Mouse (Mus musculus): ENCODE measurements around the gene Tmem62. TPM values are rescaled to one million over a fixed set of nuclear protein-coding genes. Genes with fewer than 3 reads are reported as not detected.
"Not testable (repeated sequence)": the region's sequence is repeated elsewhere in the genome, so short reads cannot be mapped to it uniquely, and the experiment has no call there.

Tmem62 gene
- 10 to 100 TPM; 18.3 to 27.4 TPM for total RNA-seq (2021)
- long read RNA-seq, experiment 1, transcript Tmem62-201 (14 exons, 2,921 nt) = major isoform, 22 of 33 reads
- long read RNA-seq, experiment 1, partial matches to known transcripts = 4 of 33 reads
- long read RNA-seq, experiment 1, other reads (novel, unspliced or antisense) = 6 of 33 reads
- long read RNA-seq, experiment 2, transcript Tmem62-201 (14 exons, 2,921 nt) = major isoform, 18 of 24 reads
- long read RNA-seq, experiment 2, partial matches to known transcripts = 0 of 24 reads
- long read RNA-seq, experiment 2, other reads (novel, unspliced or antisense) = 3 of 24 reads

DNA sequence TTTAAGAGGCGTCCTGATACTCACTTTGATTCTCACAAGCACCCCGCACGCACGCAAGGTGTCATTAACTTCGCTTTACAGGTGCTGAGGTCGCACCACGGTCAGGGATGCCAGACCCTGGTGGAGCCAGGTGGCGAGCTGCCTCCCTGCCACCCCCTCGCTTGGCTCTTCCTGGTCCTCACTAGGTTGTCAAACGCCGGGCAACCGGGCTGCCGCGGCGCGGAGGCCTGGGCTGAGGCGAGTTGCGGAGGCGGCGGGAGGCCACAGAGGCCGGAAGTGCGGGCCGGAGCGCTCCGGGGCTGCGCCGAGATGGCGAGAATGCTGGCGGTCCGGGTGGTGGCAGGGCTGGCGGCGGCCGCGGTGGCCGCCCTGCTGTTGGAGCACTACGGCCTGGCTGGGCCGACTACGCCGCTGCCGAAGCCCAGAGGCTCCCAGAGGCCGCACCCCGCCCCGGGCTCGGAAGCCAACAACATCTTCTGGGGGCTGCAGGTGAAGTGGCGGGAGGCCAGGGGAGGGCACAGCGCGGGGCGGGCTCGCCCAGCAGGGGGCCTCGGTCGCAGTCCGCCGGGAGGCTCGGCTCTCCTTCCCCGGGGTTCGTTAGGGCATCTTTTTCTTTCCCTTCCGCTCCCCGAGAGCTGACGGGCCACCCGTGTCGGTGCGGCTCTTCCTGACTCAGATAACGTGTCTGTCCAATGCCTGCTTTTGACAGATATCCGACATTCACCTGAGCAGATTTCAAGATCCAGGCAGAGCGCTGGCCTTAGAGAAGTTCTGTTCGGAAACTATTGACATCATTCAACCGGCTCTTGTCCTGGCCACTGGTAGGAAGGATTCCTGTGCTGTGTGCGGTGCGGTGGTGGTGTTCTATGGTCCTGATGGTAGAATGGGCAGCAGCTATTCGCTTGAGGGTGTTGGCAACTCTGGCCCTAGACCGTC is at the start of gene Tmem62:
Gene Tmem62, plus strand, starts transcription at position 28 of the 936 bp plus-strand sequence.
- peak; percentile 36 to 63 for DNase-seq (ENCODE audit: low spot score in 2 of 2)

GRCm38 (mm10) chr2:120933038-120933437 is 43.8 kb upstream of the Tmem62 start:
- no peak for DNase-seq (ENCODE audit: low spot score in 2 of 2)

DNA sequence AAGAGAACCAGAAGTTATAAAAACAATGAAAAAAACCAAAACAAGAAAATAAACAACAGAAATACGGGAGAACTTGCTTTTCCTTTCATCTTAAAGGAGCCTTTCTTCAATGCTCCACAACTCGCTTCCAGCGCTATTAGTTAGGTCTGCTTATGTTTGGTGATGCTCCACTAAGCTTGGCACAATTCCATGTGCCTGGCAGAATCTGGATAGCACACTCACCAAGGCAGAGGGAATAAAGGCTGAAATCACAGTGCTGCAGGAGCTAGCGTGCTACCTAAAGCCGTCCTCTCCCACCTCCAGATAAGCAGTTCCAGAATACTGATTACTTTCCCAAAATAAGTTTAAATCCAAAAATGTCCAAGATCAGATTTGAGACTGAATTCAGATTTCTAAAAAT is 25.6 kb upstream of the Tmem62 start:
- DNase-seq (ENCODE audit: low spot score in 2 of 2) = peak in 1 of 2 experiments; percentile 26

GRCm38 (mm10) chr2:120952176-120952938 is 24.5 kb upstream of the Tmem62 start:
- DNase-seq (ENCODE audit: low spot score in 2 of 2) = no peak

- no peak for DNase-seq (ENCODE audit: low spot score in 2 of 2)
Observed at GRCm38 (mm10) chr2:120959363-120959762, 17.5 kb upstream of the Tmem62 start.

DNA sequence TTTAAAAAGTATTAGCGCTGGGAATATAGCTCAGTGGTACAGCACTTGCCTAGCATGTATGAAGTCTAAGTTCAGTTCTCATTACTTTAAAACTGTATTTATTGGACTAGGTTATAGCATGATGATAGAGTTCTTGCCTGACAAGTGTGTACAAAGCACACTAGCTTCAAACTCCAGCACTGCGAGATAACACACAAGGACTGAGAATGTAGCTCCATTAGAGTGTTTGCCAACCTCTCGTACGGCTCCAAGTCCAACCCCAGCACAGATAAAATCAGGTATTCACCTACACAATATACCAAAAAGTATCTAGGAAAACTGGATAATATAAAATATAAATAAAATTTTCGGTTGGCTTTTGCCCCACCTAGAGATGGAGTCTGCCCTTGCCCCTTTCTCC is 17.0 kb upstream of the Tmem62 start:
- DNase-seq (ENCODE audit: low spot score in 2 of 2) = no peak

GRCm38 (mm10) chr2:120960261-120960660 is 16.6 kb upstream of the Tmem62 start:
- no peak for DNase-seq (ENCODE audit: low spot score in 2 of 2)

DNA sequence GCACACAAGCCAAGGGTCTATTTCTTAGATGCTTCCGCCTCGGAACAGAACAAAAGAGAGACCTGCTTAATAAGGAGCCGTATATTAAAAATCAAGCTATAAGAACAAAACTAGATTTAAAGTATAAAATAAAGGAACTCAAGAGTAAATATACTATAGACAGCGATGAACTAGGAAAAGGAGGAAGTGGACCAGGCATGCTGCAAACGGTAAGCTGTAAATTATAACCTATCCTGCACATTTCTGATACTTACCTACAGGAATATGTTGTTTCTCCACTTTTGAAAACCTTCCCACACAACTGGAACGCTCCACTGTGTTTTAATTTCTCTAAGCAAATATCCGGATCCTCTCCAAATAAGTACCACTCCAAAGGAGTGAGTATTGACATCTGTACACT is 13.7 kb upstream of the Tmem62 start:
- DNase-seq (ENCODE audit: low spot score in 2 of 2) = no peak

- no peak for DNase-seq (ENCODE audit: low spot score in 2 of 2)
Observed at GRCm38 (mm10) chr2:120965486-120965885, 11.3 kb upstream of the Tmem62 start.

GRCm38 (mm10) chr2:120970045-120970539 is 6.7 kb upstream of the Tmem62 start:
- DNase-seq (ENCODE audit: low spot score in 2 of 2) = no peak

GRCm38 (mm10) chr2:120970559-120971080 is 6.2 kb upstream of the Tmem62 start, which contains the start of gene Ubr1:
Gene Ubr1 (minus strand): TSS chr2:120970715.
- peak; percentile 81 to 86 for DNase-seq (ENCODE audit: low spot score in 2 of 2)

DNA sequence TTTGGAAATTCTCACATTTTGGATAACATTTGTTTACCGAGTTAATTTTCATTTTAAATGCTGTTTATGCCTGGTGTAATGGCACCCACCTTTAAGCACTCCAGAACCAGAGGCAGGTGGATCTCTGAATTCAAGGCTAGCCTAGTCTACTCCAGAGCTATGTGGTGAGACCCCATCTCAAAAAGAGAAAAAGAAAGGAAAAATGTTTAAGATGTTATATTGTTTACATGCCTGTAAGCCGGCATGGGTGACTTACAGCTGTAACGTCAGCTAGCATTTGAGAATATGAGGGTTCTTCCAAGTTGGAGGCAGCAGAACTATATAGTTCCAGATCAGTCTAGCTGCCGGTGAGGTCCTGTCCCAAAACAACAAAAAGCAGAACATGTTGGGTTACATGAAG is 5.1 kb upstream of the Tmem62 start:
- no peak for DNase-seq (ENCODE audit: low spot score in 2 of 2)

- not testable (repeated sequence) for DNase-seq (ENCODE audit: low spot score in 2 of 2)
Observed at GRCm38 (mm10) chr2:120972257-120972656, 4.6 kb upstream of the Tmem62 start.

DNA sequence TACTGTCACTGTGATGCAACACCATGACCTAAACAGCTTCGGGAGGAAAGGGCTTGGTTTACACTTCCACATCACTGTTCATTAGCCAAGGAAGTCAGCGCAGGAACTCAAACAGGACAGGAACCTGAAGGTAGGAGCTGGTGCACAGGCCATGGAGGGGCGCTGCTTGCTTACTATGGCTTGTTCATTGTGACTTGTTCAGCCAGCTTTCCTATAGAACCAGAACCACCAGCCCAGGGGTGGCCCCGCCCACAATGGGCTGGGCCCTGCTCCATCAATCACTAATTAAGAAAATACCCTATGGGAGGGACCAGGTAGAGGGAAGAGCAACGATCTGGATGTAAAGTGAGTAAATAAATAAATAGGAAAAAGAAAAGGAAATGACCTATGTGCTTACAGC is 3.9 kb upstream of the Tmem62 start:
- DNase-seq (ENCODE audit: low spot score in 2 of 2) = no peak

GRCm38 (mm10) chr2:120976308-120976707 is 509 bp upstream of the Tmem62 start:
- DNase-seq (ENCODE audit: low spot score in 2 of 2) = peak in 1 of 2 experiments; percentile 19

- DNase-seq (ENCODE audit: low spot score in 2 of 2) = no peak
Observed at GRCm38 (mm10) chr2:120977926-120978692, 1.3 kb downstream of the Tmem62 start.

- DNase-seq (ENCODE audit: low spot score in 2 of 2) = no peak
Observed at GRCm38 (mm10) chr2:120978693-120979037, 1.8 kb downstream of the Tmem62 start.

DNA sequence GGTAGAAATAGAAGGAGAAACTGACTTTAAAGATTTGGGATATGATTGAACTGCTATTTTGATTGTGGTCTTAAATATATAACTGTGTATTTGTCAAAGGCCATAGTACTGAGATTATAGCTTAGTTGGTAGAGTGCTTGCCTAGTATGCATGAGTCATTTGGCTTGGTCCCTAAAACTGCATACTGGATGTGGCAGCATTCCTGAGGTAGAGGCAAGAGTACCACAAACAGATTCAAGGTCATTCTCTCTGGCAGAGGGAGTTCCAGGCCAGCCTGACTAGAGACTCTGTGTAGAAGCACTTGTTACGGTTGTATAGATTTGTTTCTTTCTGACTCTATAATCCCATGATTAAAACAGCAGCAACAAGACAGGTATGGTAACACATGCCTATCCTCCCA is 3.0 kb downstream of the Tmem62 start:
- no peak for DNase-seq (ENCODE audit: low spot score in 2 of 2)

- no peak for DNase-seq (ENCODE audit: low spot score in 2 of 2)
Observed at GRCm38 (mm10) chr2:120980861-120981260, 4.0 kb downstream of the Tmem62 start.

DNA sequence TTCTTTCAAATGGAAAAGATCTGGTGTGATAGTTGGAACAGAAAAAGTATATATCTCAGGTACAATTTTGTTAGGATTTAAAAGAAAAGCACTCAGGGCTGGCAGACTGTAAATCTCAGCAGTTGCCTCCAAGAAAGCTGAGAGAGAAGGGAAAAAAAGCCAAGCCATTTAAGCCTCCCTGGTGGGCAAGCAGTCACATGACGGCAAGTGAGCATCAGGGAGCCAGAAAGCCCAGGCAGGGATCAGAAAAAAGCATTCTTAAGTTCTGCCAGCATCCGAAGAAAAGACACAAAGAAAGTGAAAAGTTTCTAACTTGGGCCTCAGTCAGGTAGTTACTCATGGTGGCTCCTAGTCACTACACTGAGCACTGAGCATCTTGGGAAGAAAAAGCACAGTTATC is 6.8 kb downstream of the Tmem62 start:
- DNase-seq (ENCODE audit: low spot score in 2 of 2) = no peak
